Mouse (Mus musculus) midbrain, embryonic 11.5 days (tissue): ENCODE measurements around the gene Gm6164. TPM values are rescaled to one million over a fixed set of nuclear protein-coding genes. Genes with fewer than 3 reads are reported as not detected.
"Not testable (repeated sequence)": the region's sequence is repeated elsewhere in the genome, so short reads cannot be mapped to it uniquely, and the experiment has no call there.

ENCODE experiments used
- ATAC-seq: fragments of 200-750 bp; cut with Nextera tagmentation; 2 replicates; pipeline ENCODE4 v1.8.0; 2017; ENCODE audit warnings: moderate TSS enrichment, moderate library complexity; ENCODE audit not compliant: low FRiP score
- DNase-seq: peaks from one replicate; pipeline ENCODE4 v3.0.0; 2015; ENCODE audit warnings: low spot score; ENCODE audit errors: missing footprints
- H3K27ac ChIP-seq: fragments of 300-500 bp; sonication (generic); 2 replicates; pipeline ENCODE4 v1.5.1; 2014; ENCODE audit warnings: low read depth, low read length
- H3K27me3 ChIP-seq: fragments of 300-500 bp; sonication (generic); 2 replicates; pipeline ENCODE4 v1.6.1; 2014; ENCODE audit warnings: mild to moderate bottlenecking, low read length, moderate library complexity, mixed read lengths; ENCODE audit not compliant: control insufficient read depth, insufficient read depth
- H3K36me3 ChIP-seq: fragments of 300-500 bp; sonication (generic); 2 replicates; pipeline ENCODE4 v1.6.1; 2014; ENCODE audit warnings: mild to moderate bottlenecking, low read length, moderate library complexity, mixed read lengths; ENCODE audit not compliant: control insufficient read depth, insufficient read depth
- H3K4me1 ChIP-seq: fragments of 300-500 bp; sonication (generic); 2 replicates; pipeline ENCODE4 v1.6.1; 2014; ENCODE audit warnings: low read length; ENCODE audit not compliant: control insufficient read depth, insufficient read depth
- H3K4me2 ChIP-seq: fragments of 300-500 bp; sonication (generic); 2 replicates; pipeline ENCODE4 v1.6.1; 2014; ENCODE audit warnings: mild to moderate bottlenecking, moderate library complexity
- H3K4me3 ChIP-seq: fragments of 300-500 bp; sonication (generic); 2 replicates; pipeline ENCODE4 v1.5.1; 2014; ENCODE audit warnings: low read depth, low read length
- H3K9ac ChIP-seq: fragments of 300-500 bp; sonication (generic); 2 replicates; pipeline ENCODE4 v1.6.1; 2014; ENCODE audit warnings: low read length
- H3K9me3 ChIP-seq: fragments of 300-500 bp; sonication (generic); 2 replicates; pipeline ENCODE4 v1.6.1; 2016; ENCODE audit warnings: low read length; ENCODE audit not compliant: control insufficient read depth
- WGBS: fragments of 180-500 bp; shearing (Covaris S2); extraction: QIAGEN DNeasy Blood & Tissue Kit; methylation state at CpG from one replicate; pipeline ENCODE4 v1.1.7; 2014; 5-methylcytosine and 5-hydroxymethylcytosine counted together
- polyA plus RNA-seq: library from polyadenylated mRNA; unstranded; fragments of >200 nt; fragmentation: Nextera tagmentation; extraction: Ambion mirVana; gene quantifications from 2 replicates; pipeline ENCODE4 v1.2.1, GENCODE M21; 2014

Gene Gm6164
- polyA plus RNA-seq: not detected in 2 replicates

DNA sequence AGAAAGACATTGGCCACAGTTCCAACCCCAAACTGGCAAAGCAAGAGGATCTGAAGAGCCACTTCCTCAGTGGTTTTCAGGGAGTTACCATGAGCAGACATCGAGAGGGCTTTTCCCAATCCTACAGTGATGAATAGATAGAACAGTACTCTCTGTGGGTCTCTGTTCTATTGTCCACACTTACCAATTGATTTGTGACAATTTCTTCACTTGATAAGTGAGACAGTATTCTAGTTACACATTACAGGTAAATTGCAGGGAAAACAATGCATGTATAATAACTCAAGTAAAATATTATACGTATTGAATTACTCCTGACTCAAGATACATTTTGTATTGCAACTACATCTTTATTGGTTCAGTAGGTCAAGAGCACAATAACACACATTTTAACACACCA lies at the start of gene Gm6164:
Gm6164 (minus strand) TSS at position 101 of the 400 bp plus-strand sequence.
- WGBS: no CpG with 5 or more reads among the region's 2 CpGs
- not testable (repeated sequence) for H3K9ac ChIP-seq, H3K4me3 ChIP-seq, H3K27ac ChIP-seq, ATAC-seq, H3K4me1 ChIP-seq, DNase-seq, H3K27me3 ChIP-seq, H3K9me3 ChIP-seq, H3K36me3 ChIP-seq, H3K4me2 ChIP-seq

DNA sequence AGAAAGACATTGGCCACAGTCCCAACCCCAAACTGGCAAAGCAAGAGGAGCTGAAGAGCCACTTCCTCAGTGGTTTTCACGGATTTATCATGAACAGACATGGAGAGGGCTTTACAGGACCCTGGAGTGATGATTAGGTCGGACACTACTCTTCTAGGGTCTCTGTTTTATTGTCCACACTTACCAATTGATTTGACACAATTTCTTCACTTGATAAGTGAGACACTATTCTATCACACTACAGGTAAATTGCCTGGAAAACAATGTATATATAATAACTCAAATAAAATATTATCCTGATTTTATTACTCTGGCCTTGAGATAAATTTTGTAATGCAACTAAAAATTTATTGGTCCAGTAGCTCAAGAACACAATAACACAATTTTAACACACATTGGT lies 28.3 kb upstream of the Gm6164 start, which contains the start of gene Gm4498:
Gm4498 (minus strand) TSS at position 101 of the 400 bp plus-strand sequence.
- not testable (repeated sequence) for H3K9me3 ChIP-seq, H3K27me3 ChIP-seq, DNase-seq, H3K4me3 ChIP-seq, H3K4me2 ChIP-seq, H3K27ac ChIP-seq, H3K4me1 ChIP-seq, ATAC-seq, H3K36me3 ChIP-seq, H3K9ac ChIP-seq
- no CpG with 5 or more reads among the region's 2 CpGs for WGBS

DNA sequence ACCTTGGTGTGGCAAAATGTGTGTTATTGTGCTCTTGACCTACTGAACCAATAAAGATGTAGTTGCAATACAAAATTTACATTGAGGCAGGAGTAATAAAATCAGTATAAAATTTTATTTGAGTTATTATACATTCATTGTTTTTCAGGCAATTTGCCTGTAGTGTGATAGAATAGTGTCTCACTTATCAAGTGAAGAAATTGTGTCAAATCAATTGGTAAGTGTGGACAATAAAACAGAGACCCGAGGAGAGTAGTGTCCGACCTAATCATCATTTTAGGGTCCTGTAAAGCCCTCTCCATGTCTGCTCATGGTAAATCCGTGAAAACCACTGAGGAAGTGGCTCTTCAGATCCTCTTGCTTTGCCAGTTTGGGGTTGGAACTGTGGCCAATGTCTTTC lies 12.0 kb downstream of the Gm6164 start, which contains the start of gene Vmn1r95:
Vmn1r95 (plus strand) TSS at position 301 of the 400 bp plus-strand sequence.
- not testable (repeated sequence) for ATAC-seq, H3K27ac ChIP-seq, H3K9me3 ChIP-seq, H3K4me2 ChIP-seq, DNase-seq, H3K36me3 ChIP-seq, H3K27me3 ChIP-seq, H3K9ac ChIP-seq, H3K4me1 ChIP-seq, H3K4me3 ChIP-seq
- no CpG with 5 or more reads among the region's 3 CpGs for WGBS

DNA sequence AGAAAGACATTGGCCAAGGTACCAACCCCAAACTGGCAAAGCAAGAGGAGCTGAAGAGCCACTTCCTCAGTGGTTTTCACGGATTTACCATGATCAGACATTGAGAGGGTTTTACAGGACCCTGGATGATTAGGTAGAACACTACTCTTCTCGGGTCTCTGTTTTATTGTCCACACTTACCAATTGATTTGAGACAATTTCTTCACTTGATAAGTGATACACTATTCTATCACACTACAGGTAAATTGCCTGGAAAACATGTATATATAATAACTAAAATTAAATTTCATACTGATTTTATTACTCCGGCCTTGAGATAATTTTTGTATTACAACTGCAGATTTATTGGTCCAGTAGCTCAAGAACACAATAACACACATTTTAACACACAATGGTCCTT lies 37.1 kb downstream of the Gm6164 start, which contains the start of gene Vmn1r94:
Vmn1r94 (minus strand) TSS at position 101 of the 400 bp plus-strand sequence.
- no CpG with 5 or more reads among the region's 3 CpGs for WGBS
- ATAC-seq, H3K27ac ChIP-seq, H3K9me3 ChIP-seq, H3K4me3 ChIP-seq, H3K27me3 ChIP-seq, H3K9ac ChIP-seq, H3K4me1 ChIP-seq, H3K4me2 ChIP-seq, H3K36me3 ChIP-seq, DNase-seq: not testable (repeated sequence)

Other genes with a start within 250 kb of the Gm6164 start
- not detected in 2 replicates for gene Ceacam20, start 240.2 kb downstream of the Gm6164 start, polyA plus RNA-seq
- gene Nlrp9b, start 214.1 kb downstream of the Gm6164 start, polyA plus RNA-seq: not detected in 2 replicates
- gene Vmn1r91, start 105.9 kb downstream of the Gm6164 start, polyA plus RNA-seq: not detected in 2 replicates
- gene Gm16442, start 83.0 kb downstream of the Gm6164 start, polyA plus RNA-seq: not detected in 2 replicates
- gene Vmn1r93, start 66.5 kb downstream of the Gm6164 start, polyA plus RNA-seq: not detected in 2 replicates
- gene Vmn1r94, start 37.2 kb downstream of the Gm6164 start, polyA plus RNA-seq: not detected in 2 replicates
- gene Vmn1r95, start 11.9 kb downstream of the Gm6164 start, polyA plus RNA-seq: not detected in 2 replicates
- gene Gm4498, start 28.2 kb upstream of the Gm6164 start, polyA plus RNA-seq: not detected in 2 replicates
- gene Gm5890, start 57.2 kb upstream of the Gm6164 start, polyA plus RNA-seq: not detected in 2 replicates
- not detected in 2 replicates for gene Gm4133, start 128.5 kb upstream of the Gm6164 start, polyA plus RNA-seq
- gene Gm5728, start 169.8 kb upstream of the Gm6164 start, polyA plus RNA-seq: not detected in 2 replicates
- not detected in 2 replicates for gene Vmn1r100, start 212.3 kb upstream of the Gm6164 start, polyA plus RNA-seq
- gene Vmn1r101, start 237.0 kb upstream of the Gm6164 start, polyA plus RNA-seq: not detected in 2 replicates